Mouse (Mus musculus) heart, postnatal 14 days (tissue): ENCODE results near the gene Frat2. TPM values are rescaled to one million over a fixed set of nuclear protein-coding genes. Genes with fewer than 3 reads are reported as not detected.

Experiments
- DNase-seq, 2 experiments: peaks; one replicate each; pipeline ENCODE4 v3.0.0; 2021 to 2022
- intact Hi-C: fragments of 180-260 bp; cut with DNase I; formaldehyde crosslinking; loops from one replicate; pipeline ENCODE4 v1.15.1; 2025
- total RNA-seq, 2 experiments: library from RNA; stranded (reverse); gene quantifications; 2 replicates each; pipeline ENCODE4 v1.2.3; 2021

Frat2 gene
- total RNA-seq, 2 experiments from 2014 or later: 5.9 to 6.6 TPM

DNA sequence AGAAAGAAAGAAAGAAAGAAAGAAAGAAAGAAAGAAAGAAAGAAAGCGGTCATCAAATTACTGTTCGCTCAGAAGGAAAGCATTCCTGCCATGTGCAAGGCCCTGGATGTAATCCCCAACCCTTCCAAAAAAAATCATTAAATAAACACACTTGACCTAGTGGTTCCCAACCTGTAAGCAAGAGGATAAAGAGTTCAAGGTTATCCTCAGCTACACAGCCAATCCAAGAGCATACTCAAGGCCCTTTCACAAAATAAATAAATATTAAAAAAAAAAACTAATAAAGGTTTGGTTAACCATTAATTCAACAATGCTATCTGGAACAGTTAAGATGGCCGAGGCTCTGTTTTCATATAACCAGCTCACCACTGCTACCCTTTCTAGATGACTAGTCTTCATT, 19.0 kb downstream of the Frat2 start:
- intact Hi-C loops: loop anchor here (2.0 kb wide), 1 partner anchor 24 kb away; no protein-coding TSS in a partner anchor
- no peak for DNase-seq

DNA sequence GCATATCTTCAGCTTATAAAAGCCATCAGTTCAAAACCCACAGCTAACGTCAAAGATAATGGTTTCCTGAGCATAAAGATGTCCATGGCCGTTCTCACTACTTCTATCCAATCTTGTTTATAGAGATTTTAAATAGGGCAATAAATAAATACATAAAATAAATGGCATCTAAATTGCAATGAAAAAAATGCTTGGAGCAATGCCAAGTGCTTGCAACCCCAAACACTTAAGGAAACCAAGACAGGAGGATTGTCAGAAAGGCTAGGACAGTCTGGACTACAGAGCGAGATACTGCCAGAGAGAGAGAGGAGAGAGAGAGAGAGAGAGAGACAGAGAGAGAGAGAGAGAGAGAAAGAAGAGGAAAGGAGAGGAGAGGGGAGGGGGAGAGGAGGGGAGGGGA, 21.4 kb downstream of the Frat2 start:
- intact Hi-C loops: no loop called here
- no peak for DNase-seq

DNA sequence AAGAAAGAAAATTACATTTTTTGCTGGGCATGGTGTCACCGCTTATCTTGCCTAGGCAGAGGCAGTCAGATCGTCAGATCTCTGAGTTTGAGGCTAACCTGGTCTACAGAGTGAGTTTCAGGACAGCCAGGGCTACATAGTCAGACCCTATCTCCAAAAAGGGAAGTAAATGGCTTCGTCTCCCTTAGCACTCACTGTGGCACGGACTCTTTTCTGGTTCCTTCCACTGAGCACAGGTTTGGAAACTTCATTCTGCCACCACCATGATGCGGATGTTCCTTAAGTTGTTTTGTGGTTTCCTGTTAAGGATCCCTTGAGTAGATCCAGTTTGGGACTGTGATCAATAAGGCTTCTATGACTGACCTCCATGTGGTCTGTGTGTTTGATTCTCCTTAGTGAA, 23.0 kb downstream of the Frat2 start:
- no peak for DNase-seq
- intact Hi-C loops: no loop called here

DNA sequence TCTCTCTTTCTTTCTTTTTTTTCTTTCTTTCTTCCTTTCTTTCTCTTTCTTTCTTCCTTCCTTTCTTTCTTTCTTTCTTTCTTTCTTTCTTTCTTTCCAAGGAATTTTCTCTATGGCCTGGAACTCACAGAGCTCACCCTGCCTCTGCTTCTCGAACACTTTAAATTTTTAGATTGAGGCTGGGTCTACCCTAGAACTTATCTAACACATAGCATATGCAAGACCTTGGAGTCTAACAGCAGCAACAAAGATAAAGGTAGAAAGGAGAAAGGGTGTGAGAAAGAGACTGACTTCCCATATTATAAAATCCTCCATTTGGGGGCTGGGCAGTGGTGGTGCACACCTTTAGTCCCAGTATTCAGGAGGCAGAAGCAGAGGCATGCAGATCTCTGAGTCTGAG, 25.3 kb downstream of the Frat2 start:
- intact Hi-C loops: no loop called here
- no peak for DNase-seq

DNA sequence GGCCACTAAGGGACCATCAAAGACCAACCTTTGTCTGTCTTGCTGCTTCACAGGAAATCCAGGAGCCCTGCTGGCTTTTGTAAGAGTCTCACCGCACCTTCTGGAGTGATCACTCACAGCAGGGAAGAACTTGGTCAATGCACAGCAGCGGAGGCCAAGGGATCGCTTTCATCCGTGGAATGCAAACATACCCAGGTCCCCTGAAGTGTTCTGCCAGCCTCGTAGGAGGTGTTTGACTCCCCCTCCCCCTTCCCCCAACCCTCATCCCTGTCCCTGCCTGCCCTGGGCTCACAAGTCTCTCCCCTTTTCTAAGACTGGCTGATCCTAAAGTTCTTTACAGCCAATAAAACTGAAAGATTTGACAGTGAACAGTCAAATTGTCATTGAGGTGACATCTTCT, 26.5 kb downstream of the Frat2 start:
- intact Hi-C loops: no loop called here
- no peak for DNase-seq

DNA sequence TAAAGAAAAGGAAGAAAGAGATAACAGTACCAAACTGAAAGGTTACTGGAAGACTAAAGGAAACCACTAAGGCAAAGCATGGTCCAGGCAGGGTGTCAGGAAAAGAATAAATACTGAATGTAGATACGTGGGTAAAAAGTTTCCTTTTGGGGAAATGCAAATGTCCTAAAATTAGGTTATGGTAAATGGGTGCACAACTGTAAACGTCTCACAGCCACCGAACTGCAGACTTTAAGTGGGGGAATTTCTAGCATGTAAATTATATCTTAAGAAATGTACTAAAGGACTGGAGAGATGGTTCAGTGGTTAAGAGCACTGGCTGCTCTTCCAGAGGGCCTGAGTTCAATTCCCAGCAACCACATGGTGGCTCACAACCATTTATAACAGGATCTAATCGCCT, 29.2 kb downstream of the Frat2 start:
- intact Hi-C loops: no loop called here
- DNase-seq: no peak

DNA sequence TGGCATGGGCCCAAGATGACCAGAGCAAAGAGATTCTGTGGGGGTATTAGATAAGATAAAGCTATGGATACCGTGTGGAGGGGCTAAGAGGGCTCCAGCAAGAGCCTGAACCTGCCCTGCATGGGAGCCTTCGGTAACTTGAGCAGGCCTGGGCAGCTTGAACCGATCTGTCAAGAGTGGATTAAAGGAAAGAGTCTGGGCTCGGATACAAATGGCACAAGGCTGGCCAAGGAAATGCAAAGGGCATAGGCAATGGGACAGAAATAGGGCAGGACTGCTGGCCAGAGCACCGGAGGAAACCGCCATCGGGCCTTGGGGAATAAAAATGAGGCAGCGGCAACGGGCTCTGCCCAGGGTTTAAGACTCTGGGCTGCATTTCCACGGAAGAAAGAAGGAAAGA, 30.6 kb downstream of the Frat2 start:
- no peak for DNase-seq
- intact Hi-C loops: no loop called here

DNA sequence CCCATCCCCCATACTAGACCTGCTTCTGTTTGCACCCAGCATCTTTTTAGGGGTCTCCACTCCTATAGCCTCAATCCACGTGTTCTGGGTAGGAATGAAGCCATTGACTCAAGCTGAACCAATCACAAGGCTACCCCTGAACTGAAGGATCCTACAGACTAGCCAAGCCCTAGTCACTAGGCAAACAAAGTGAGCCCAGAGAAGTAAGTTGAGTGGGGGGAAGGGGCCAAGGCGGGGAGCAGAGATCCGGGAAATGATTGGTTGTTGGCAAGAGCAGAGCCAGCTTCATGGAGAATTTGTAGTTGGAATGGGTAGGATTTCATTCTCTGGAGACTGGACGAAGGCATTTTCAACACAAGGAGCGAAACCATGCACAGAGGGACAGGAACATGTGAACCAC, 31.0 kb downstream of the Frat2 start:
- intact Hi-C loops: no loop called here

DNA sequence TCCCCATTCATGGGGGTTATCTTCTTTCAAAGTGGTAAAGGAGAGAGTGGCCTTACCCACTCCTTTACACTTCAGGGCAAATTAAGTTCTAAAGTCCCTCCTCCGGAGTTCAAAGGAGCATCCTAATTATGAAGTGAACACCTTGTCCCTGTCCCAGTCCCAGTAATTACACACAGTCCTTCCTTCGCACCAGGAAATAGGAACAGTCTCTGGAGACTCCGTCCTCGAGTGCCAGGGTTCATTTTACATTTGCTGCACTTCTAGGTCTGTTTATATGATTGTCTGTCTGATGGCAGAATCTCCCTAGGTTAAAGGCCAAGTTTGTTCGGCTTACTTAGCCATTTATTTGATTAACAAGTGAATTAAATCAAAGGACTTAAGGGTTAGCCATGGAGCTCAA, 31.5 kb downstream of the Frat2 start:
- no peak for DNase-seq
- intact Hi-C loops: no loop called here

More for the DNA sequence above, 31.0 kb downstream of the Frat2 start:
- no peak for DNase-seq

DNA sequence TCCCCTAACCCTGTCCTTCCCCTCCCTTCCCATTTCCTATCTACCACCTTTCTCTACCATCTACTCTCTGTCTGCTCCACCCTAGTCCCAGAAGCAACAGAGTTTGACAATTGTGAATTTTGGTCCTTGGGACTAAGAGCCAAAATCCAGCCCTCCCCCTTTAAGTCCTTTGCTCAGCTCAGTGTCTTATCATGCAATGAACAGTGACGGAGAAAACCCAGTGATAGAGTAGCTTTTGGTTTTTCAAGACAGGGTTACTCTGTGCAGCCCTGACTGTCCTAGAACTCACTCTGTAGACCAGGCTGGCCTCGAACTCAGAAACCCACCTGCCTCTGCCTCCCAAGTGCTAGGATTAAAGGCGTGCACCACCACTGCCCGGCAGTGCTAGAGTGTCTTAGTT, 34.6 kb downstream of the Frat2 start:
- intact Hi-C loops: no loop called here
- DNase-seq: no peak

DNA sequence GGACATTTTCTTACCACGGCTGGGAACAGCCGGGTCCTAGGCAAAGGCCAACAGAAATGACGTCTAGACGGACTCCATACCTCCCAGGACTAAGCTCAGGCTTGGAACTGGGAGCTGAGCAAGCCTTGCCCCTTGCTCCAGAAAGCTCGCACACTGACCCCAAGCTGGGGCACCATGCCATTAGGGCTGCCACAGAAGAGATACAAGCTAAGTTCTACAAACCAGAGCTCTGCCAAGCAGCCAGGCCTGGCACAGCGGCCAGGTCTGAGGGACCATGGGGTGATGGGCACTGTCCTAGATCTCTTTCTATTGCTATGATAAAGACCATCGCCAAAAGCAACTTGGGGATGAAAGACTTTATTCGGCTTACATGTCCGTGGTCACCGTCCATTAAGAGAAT, 35.4 kb downstream of the Frat2 start:
- DNase-seq: peak in 1 of 2 experiments; percentile 32

DNA sequence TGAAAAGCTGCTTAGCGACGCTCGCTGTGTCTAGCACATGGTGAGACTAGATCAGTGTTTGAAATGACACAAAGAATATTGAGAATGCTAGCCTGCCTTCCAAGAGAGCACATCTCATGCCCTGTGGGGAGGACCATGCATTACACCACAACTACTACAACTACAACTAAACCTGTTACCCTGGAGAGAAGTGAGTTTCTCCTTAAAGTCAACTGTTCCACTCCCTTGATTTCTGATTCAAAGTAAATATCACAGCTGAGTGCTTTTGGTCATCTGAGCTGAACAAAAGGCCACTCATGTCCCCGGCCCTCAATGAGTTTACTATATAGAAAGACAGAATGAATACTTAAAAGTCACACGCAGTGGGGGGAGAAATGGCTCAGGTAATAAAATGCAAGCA, 37.9 kb downstream of the Frat2 start:
- DNase-seq: no peak
- intact Hi-C loops: no loop called here

More for the DNA sequence above, 35.4 kb downstream of the Frat2 start:
- intact Hi-C loops: no loop called here

DNA sequence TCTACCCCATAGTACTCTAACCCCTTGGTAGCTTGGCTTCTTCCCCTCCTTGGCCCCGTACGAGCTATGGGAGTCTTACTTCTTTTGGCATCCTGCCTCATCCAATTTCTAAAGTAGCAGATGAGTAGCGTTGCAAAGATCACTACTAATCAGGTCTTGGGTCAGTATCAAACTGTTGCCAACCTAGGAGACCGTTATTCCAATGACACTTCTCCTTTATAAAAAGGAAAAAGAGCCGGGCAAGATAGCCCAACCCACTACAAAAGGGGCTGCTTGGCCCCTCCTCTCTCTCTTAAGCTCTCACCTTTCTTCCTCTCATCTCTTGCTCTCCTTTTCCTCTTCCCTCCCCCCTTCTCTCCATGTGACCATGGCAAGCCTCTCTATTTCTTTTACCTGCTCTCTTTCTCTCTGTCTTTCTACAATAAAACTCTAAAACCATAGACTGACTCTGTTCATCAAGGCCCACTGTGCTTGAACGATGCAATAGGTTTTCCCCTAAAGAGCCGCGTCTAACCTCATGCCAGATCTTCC, 39.8 kb downstream of the Frat2 start:
- no peak for DNase-seq
- intact Hi-C loops: no loop called here

DNA sequence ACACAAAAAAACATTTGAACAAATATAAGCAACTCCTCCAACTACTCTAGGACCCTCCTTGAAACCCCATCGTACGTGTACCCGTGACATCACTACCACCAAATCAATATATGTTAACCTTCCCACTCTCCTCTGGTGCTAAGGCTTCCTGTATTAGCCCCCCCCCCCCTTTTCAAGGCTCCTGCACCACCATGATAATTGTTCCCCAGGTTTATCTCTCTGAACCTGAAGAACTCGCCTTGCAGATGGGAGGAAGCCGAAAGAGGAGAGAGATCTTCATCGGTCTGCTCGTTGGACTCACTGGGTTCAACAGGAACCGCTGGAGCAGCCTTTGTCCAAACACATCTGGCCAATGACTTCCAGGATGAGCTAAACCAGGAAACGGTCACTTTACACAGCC, 40.4 kb downstream of the Frat2 start:
- intact Hi-C loops: no loop called here

DNA sequence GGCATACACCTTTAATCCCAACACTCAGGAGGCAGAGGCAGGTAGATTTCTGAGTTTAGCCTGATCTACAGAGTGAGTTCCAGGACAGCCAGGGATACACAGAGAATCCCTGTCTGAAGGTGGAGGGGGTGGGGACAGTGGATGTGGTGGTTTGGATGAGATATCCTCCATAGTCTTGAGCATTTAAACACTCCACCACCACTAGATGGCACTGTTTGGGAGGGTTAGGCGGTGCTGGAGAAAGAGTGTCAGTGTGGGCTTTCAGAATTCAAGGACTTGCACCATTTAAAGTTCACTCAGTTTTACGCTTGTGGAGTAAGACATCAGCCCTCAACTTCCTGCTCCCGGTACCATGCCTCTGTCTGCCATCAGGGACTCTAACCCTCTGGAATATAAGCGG, 42.1 kb downstream of the Frat2 start:
- intact Hi-C loops: loop anchor here (2.0 kb wide), 1 partner anchor 23 kb away; the partner anchor contains the start of gene Frat1
- DNase-seq: no peak

More for the DNA sequence above, 40.4 kb downstream of the Frat2 start:
- no peak for DNase-seq

DNA sequence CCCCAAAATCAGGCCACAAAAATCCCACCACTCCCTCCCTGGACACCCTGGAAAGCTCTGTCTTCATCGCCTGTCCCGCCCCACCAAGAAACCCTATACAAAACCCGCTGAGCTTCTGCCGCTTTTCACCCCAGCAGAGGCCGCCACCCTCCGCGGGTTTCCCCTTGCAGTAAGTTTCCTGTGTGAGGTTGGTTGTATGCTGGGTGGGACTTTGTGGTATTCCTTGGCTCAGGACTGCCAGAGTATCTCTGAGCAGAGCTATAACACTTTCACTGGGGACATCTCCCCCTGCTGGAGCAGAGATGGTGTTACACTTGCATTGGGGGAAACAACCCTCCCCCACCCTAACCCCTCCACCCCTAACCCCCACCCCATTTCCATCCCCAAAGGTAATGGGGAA, 44.6 kb downstream of the Frat2 start:
- peak in 1 of 2 experiments; percentile 9 for DNase-seq
- intact Hi-C loops: loop anchor here (5.0 kb wide), 1 partner anchor 44 kb away; the partner anchor contains the start of gene Frat2

DNA sequence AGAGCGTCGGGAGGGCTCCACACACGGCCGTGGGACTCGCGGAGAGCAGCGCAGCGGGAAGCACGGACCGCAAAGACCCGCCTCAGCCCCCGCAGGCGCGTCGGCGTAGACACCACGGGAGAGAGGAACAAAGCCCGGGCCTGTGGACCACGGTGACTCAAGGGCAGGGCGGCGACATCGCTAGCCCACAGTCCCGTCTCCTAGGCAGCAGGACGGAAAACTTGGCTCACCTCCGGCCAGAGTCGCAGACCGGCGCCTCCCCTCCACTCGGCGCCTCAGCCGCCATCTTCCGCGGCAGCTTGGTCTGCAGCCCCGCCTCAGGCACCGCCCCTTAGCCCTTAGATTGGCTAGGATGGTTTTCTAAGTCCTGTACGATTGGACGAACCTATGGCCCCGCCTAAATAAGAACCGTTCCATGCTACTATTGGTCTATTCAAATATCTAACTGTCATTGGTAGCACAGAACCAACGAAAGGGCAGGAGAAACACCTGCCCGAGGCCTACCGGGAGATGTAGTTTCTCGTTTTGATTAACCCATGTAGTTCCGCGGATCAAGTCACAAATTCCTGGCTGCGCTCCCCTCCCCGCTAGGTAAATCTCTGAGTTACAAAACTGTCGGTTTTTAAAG, 46.1 kb downstream of the Frat2 start, which contains the start of gene Arhgap19:
Gene Arhgap19 (minus strand): TSS at position 306 of the 628 bp plus-strand sequence.
- DNase-seq: peak; percentile 90 to 91
- intact Hi-C loops: loop anchor here (5.0 kb wide), 1 partner anchor 45 kb away; the partner anchor contains the start of gene Frat2

DNA sequence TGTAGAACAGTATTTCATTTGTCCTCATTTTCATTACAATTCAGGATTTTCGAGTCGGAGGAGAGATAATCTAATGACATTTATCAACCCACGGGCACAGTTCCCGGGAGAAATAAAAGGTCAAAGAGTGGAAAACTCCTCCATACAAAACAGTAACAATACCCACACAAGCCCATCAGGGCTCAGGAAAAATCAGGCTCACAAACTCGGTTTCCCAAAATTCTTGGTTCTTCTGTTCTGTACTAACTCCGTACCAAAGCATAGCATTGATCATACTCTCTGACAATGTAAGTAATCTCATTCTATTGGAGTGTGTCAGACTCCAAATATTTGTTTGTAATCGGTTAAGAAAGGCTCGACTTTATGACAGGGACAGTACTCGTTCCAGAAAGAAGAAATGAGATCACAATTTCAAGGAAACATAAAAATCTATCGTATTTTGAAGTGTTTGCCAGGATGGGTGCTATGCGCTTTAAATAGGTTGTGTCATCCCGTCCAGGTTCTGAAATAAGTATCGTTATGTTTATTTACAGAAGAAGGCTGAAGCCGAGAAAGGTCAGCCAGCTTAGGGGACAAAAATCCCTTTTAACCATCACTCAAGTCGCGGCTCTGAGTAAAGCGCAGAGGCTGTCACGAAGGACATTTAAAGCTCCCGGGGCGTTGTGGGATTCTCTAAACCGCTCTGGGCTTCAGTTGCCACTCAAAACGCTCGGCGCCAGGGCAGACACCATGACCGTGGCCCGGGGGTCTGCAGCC, 46.8 kb downstream of the Frat2 start:
- no peak for DNase-seq

DNA sequence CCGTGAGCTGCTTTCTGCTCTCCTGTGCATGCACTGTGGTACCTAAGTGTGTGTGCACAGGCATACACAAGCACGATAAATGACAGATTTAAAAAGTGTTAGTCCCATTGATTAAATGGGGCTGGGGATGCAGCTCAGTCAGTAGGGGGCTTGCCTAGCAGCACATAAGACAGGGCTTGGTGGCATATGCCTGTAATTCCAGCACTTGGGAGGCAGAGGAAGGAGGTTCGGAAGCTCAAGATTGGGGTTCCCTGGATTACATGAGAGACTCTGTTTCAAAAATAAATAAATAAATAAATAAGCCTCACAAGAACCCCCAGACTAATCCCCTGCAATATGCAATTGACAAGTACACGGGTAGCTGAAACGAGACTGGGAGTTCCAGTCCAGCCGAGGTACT, 47.5 kb downstream of the Frat2 start:
- no peak for DNase-seq
- intact Hi-C loops: loop anchor here (5.0 kb wide), 1 partner anchor 47 kb away; the partner anchor contains the start of gene Frat2

More for the DNA sequence above, 46.8 kb downstream of the Frat2 start:
- intact Hi-C loops: loop anchor here (5.0 kb wide), 1 partner anchor 46 kb away; the partner anchor contains the start of gene Frat2

DNA sequence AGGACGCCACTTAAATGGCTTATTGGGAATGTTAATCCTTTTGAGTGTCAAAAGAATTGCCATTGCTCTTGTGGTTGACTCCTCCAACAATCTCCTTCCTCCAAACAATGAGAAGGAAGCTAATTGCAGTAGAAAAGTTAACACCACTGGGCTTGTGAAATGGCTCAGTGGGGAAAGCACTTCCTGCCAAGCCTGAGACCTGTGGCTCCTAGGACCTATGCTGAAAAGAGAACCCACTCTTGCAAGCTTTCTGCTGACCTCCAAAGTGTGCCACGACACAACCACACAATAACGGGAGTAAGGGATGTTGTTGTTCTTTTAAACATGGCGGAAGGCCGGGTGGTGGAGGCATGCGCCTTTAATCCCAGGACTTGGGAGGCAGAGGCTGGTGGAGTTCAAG, 50.4 kb downstream of the Frat2 start:
- intact Hi-C loops: no loop called here
- no peak for DNase-seq

DNA sequence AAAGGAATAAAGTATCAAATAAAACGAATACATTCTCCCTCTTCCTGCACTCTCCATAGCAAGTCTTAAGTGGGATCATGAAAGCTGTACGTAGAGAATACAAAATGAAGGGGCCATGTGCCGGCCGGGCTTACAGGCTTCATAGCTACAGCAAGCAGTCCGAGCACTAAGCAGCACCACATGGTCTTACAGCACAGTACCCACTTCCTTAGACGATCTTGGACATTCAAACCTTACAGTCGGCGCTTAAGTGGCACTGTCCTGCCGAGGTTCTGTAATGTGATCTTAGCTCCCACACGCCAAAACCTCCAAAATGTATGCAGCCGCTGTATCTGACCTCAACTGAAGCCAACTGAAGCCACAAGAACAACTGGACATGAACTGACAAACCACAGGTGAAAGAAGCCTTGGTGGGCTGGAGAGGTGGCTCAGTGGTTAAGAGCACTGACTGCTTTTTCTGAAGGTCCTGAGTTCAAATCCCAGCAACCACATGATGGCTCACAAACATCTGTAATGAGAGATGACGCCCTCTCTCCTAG, 51.1 kb downstream of the Frat2 start:
- intact Hi-C loops: no loop called here
- no peak for DNase-seq
